Mouse (Mus musculus): ENCODE results near the gene Rsf1. TPM values are rescaled to one million over a fixed set of nuclear protein-coding genes. Genes with fewer than 3 reads are reported as not detected.

The Rsf1 gene
- total RNA-seq, 2 experiments from 2014 or later, result 14.3 to 16.1 TPM

DNA sequence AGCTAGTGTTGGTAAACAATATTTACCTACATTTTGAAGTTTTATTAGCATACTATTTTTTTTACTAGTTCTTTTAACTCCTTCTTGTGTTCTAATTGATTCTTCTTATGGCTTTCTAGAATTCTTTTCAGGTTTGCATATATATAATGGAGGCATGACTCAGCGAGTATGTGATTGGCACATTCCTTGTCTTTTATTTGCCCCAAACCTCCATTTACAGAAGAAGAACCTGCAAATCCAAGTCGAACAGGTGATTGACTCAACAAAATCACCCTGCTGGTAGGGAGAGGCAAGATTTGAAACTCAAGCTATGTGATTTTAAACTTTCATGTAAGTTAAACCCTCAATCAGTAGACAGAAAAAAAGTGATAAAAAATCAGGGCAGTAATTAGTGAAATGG lies 51.6 kb downstream of the Rsf1 start:
- no peak for DNase-seq

DNA sequence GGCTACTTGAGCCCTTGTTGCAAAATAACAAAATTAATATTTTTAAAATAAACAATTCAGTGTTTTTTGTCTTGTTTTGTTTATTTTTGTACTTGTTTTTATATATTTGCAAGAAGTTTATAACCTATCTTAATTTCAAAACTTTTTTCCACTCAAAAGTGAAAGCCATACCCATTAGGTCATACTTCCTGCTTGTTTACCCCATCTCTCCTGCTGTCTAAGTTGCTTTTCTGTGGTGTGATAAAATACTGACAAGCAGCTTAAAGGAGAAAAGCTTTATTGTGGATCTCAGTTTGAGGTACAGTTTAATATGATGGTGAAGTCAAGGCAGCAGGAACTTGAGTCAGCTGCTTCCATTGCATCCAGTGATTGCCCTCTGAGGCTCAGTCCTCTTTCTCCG lies 53.2 kb downstream of the Rsf1 start:
- no peak for DNase-seq

GRCm38 (mm10) chr7:97645060-97645459 lies 65.4 kb downstream of the Rsf1 start:
- no peak for DNase-seq

DNA sequence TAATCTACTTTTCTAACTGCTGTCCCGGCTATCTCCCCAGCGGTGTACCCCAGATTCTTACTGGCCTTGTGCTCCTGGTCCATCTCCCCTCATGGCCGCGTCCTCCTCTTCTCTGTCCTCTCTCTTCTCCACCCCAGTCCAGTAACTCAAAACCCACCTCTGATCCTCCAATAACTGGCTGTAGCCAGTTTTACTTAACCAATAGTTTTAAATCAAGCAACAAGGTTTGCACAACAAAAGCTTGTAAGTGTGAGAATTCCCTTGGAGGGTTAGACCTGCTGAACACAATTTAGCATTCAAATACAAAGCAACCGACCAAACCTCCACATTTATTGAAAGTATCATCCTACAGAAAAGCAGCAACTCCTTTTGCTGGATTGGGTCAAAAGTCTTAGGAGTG lies 68.0 kb downstream of the Rsf1 start:
- no peak for DNase-seq

- DNase-seq, result no peak
These were observed 71.0 kb downstream of the Rsf1 start for GRCm38 (mm10) chr7:97650729-97651128.

DNA sequence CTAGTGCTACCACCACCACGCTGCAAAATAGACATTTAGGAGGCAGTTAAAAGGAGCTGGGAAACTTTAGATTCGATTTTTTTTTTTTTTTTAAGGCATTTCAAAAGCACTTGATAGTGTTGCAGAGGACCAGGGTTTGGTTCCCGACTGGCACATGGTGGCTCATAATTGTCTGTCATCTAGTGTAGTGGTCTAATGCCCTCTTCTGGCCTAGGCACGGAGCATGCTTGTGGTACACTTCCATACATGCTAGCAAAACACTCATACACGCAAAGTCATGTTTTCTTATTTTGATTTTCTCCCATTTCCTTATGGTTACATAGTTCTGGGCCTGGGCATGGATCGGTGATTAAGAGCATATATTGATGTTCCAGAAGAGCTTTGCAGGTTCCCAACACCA lies 76.5 kb downstream of the Rsf1 start:
- no peak for DNase-seq

- DNase-seq, result no peak
These were observed 81.9 kb downstream of the Rsf1 start for GRCm38 (mm10) chr7:97661634-97662033.

DNA sequence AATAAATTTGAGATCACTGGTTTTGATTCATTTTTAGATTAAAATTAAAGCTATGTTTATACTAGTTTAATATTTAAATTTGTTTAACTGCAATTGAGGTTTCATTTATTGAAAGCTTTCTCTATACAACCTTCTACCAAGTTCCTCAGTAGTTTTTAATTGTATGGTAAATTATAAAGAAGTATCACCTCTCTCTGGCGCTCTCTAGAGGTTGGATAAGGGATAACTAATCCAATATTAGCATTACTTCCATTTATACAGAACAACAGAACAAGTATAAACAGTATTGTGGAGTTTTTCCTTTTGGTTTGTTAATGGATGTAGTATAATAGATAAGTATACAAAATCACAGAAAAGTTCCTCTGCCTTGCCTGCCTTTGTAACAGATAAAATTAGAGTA lies 99.5 kb downstream of the Rsf1 start:
- peak in 1 of 2 experiments; percentile 45 for DNase-seq

- DNase-seq, result no peak
These were observed 108.1 kb downstream of the Rsf1 start for GRCm38 (mm10) chr7:97687831-97688230.

DNA sequence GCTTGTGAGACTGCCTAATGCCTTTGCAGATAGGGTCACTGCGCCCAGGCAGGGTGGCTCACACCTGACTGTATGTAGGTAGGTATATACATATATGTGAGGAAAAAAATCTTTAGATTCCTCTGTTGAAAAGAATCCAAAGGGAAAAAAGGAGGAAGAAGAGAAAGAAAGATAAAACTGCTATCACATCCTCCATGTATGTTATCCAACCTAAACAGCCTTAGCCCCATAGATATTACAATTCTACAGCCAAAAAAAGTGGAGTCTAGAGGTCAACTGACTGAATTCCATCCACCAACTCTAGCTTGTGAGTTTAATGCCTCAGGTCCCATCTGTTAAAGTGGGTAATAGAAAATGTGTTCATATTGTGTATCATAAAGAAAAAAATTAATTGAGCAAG lies 115.8 kb downstream of the Rsf1 start:
- no peak for DNase-seq

DNA sequence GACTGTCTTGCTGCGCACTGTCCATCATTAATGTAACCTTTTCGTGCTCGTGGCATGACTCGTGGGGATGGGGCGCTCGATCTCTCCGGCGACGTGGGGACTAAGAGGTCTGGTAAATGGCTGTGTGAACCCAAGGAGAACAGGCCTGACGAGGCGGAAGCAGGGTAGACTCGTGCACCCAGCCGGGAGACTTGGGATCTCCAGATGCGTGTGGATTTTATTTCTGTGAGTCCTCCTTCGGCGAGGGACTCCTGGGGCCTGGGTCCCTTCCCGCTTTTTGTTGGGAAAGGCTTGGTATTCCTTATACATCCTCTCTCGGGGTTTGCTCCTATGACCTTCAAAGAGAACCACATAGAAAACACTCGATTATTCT lies 116.4 kb downstream of the Rsf1 start:
- no peak for DNase-seq

GRCm38 (mm10) chr7:97696506-97697254 lies 117.0 kb downstream of the Rsf1 start, which contains the start of gene Clns1a:
Gene Clns1a, plus strand, starts transcription at chr7:97696634.
- peak; percentile 95 to 97 for DNase-seq

- DNase-seq, result no peak
These were observed 120.5 kb downstream of the Rsf1 start for GRCm38 (mm10) chr7:97700173-97700572.

- DNase-seq, result no peak
These were observed 121.4 kb downstream of the Rsf1 start for GRCm38 (mm10) chr7:97701106-97701505.

DNA sequence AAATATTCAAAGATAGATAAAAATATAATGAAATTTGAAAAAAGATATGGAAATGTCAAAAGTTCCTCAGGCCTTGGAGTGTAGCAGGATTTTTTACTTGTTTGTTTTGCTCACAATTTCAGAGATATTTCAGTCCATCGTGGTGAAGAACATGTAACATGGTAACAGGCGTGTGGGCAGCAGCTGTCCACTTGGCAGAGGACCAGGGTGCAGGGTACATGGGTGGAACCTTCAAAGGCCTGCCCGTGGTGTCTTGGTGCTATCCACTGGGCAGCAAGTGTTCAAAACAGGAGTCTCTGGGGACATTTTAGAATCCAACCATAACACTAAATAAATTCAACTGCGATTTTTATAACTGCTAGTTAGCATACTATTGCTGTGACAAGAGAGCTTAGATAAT lies 127.4 kb downstream of the Rsf1 start:
- peak; percentile 11 to 25 for DNase-seq

DNA sequence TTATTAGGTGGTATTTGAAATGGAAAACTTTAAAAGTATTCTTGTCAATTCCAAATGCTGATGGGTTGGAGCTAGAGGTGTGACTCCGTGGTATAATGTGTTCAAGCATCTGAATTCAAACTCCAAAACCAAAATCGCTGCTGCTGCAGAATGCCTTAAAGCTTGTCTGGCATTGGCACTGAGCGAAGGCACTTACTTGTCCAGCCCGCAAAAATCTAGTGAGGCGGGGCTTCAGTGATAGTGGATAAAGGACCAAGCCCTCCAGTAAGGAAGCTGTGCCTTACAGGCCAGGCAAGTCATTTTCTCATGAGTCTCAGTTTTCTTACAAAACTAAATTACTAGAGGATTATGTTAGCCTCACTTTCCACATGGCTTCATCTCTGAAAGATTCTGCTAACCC lies 128.1 kb downstream of the Rsf1 start:
- DNase-seq, result no peak

GRCm38 (mm10) chr7:97709204-97709603 lies 129.5 kb downstream of the Rsf1 start:
- DNase-seq, result no peak

- no peak for DNase-seq
These were observed 135.0 kb downstream of the Rsf1 start for GRCm38 (mm10) chr7:97714651-97715050.

DNA sequence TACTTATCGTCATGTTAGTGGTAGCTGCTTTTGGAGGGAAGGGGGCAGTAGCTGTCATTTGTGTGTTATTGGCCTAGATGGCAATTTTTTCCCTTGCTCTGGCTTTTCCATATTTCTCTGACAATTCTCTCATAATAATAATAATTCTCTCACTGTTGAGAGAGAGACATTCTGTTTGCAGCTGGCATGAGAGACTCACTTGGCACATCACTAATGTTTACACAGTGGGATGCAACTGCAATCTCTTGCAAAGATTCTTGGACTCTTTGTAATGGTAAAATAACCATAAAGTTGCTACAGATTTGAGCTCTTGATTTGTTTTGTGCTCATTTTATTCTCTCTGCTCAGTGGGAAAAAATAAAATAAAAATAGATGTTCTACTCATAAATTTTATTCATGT lies 137.6 kb downstream of the Rsf1 start:
- DNase-seq, result no peak

DNA sequence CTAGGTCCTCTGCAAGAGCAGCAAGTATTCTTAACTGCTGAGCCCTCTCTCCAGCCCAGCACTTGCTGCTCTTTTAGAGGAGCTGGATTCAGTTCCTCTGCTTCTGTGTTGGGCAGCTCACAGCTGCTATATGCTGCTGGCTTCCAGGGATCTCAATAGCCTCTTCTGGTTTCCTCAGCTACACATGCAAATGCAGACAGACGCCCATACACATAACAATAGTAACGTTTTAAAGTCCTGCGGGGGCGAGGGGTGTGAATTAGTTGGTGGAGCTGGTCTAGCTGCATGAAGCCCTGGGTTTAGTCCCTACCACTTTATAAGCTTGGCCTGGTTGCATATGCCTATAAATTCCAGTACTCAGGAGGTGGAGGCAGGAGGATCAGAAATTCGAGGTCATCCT lies 139.4 kb downstream of the Rsf1 start:
- DNase-seq, result no peak

DNA sequence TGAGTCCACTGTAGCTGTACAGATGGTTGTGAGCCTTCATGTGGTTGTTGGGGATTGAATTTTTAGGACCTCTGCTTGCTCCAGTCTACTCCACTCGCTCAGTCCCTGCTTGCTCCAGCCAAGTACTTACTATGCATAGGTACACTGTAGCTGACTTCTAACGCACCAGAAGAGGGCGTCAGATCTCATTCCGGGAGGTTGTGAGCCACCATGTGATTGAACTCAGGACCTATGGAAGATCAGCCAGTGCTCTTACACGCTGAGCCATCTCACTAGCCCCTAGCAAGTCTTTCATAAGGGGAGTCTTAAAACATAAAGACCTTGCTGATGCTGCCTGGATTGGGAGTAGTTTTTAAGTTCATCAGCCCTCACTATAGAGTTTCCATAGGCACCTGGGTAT lies 140.4 kb downstream of the Rsf1 start:
- no peak for DNase-seq

GRCm38 (mm10) chr7:97722278-97722918 lies 142.7 kb downstream of the Rsf1 start:
- DNase-seq, result no peak

DNA sequence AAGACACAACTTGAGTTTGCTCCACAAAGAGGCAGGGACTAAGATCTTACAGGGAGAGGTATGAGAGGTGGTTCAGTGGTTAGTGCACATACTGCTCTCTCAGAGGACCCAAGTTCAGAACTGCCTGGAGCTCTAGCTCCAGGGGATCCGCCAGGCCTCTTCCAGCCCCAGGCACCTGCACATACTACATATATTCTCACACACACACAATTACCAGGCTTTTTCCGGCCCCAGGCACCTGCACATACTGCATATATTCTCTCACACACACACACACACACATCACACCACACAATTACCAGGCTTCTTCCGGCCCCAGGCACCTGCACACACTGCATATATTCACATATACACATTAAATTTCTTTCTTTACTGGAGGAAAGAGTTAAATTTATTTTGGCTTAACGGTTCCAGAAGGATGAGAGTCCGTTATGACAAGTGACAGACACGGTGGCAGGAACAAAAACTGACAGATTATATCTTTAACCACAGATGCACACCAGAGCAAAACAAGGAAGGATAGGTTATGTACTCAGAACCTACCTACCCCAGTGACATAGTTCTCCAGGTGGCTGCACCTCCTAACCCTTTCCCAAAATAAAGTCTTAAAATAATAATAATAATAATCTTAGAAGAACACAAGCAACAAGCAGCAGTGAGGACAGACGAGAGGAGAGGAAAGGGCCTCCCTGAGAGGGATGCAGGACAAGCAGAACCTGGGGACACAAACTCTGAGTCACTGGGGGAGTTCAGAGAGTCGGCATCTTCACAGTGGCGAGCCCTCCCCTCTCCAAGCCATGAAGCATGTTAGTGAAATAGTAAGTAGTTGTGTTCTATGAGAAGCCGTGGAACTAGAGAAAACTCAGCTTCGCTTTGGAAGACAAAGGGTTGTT lies 144.2 kb downstream of the Rsf1 start:
- no peak for DNase-seq

All from heart, adult 18-20 months (tissue).